Mouse (Mus musculus): ENCODE measurements at regions not wholly inside any gene's neighbourhood (a gene's known extent, or its start where the extent isn't known, plus 50 kb on each side); places are given as distances from the start of the nearest gene placed in this dataset.

GRCm38 (mm10) chr7:70423524-70424230 is 57.1 kb upstream of the Nr2f2 start:
- intact Hi-C loops (cut with DNase I): no loop called here
- no peak for DNase-seq (ENCODE audit: low spot score in 2 of 2)

- intact Hi-C loops (cut with DNase I): no loop called here
- no peak for DNase-seq (ENCODE audit: low spot score in 2 of 2)
These were observed 49.8 kb upstream of the Nr2f2 start for GRCm38 (mm10) chr7:70416185-70416941.
